Mouse (Mus musculus) bone marrow, adult 2 months (tissue): Measurements from ENCODE around the gene Gm47841.

Source experiments
- CTCF ChIP-seq: fragments of 200-500 bp; IDR thresholded peaks from 2 replicates; pipeline ENCODE4 v1.5.1; 2011; ENCODE audit warnings: low read length, control low read depth; ENCODE audit not compliant: control insufficient read depth, insufficient read depth
- POLR2A ChIP-seq: fragments of 200-500 bp; IDR thresholded peaks from 2 replicates; pipeline ENCODE4 v1.6.1; 2011; ENCODE audit warnings: low read depth, mild to moderate bottlenecking, control low read depth, low read length, borderline replicate concordance; ENCODE audit not compliant: control insufficient read depth

GRCm38 (mm10) chr15:101005717-101006116 lies 41.5 kb downstream of the Gm47841 start:
- TF ChIP-seq CTCF (no peak), POLR2A (no peak)
